Mouse (Mus musculus) MEL (cell line): ENCODE results near the gene Prox2. TPM values are rescaled to one million over a fixed set of nuclear protein-coding genes. Genes with fewer than 3 reads are reported as not detected.
A peak's percentile ranks its signal among the peaks of the same experiment; 100 is the strongest.

Experiments used
- DNase-seq: peaks from one replicate; pipeline ENCODE4 v3.0.0; 2011; ENCODE audit warnings: low read depth, low spot score
- H3K27ac ChIP-seq: 2 replicates; pipeline ENCODE4 v1.5.1; 2012; ENCODE audit warnings: low read depth, mild to moderate bottlenecking, control low read depth, low read length, moderate library complexity; ENCODE audit not compliant: control insufficient read depth
- H3K27me3 ChIP-seq, 2 experiments: fragments of 150-350 bp in 1 of 2; sonication (generic) in 1 of 2; 2 replicates each; pipeline ENCODE4 v1.6.1; 2012; ENCODE audit warnings: low read length in 2 of 2, mild to moderate bottlenecking in 2 of 2, improper control_type of control experiment in 1 of 2, moderate library complexity in 1 of 2; ENCODE audit not compliant: insufficient read depth in 2 of 2, control insufficient read depth in 1 of 2
- H3K36me3 ChIP-seq, 2 experiments: 2 replicates each; pipeline ENCODE4 v1.6.1; 2012 to 2014; ENCODE audit warnings: low read length in 2 of 2, improper control_type of control experiment in 1 of 2, inconsistent platforms in 1 of 2, mild to moderate bottlenecking in 1 of 2; ENCODE audit not compliant: insufficient read depth in 2 of 2, control insufficient read depth in 1 of 2
- H3K4me1 ChIP-seq, 2 experiments: fragments of 150-350 bp in 1 of 2; sonication (generic) in 1 of 2; 2 replicates each; pipeline ENCODE4 v1.6.1; 2012; ENCODE audit warnings: low read length in 2 of 2, improper control_type of control experiment in 1 of 2, mild to moderate bottlenecking in 1 of 2; ENCODE audit not compliant: insufficient read depth in 2 of 2, control insufficient read depth in 1 of 2
- H3K4me3 ChIP-seq, 2 experiments: fragments of 150-350 bp in 1 of 2; sonication (generic) in 1 of 2; 2 replicates each; pipeline ENCODE4 v1.5.1; 2012; ENCODE audit warnings: low read depth in 2 of 2, low read length in 2 of 2, mild to moderate bottlenecking in 2 of 2, moderate library complexity in 2 of 2, control low read depth in 1 of 2, improper control_type of control experiment in 1 of 2; ENCODE audit not compliant: control insufficient read depth in 1 of 2, insufficient read depth in 1 of 2
- H3K79me2 ChIP-seq: 2 replicates; pipeline ENCODE4 v1.6.1; 2012; ENCODE audit warnings: mild to moderate bottlenecking, low read length, moderate library complexity; ENCODE audit not compliant: control insufficient read depth, poor library complexity, insufficient read depth
- H3K9ac ChIP-seq: 2 replicates; pipeline ENCODE4 v1.6.1; 2012; ENCODE audit warnings: low read depth, mild to moderate bottlenecking, control low read depth, low read length, moderate library complexity; ENCODE audit not compliant: control insufficient read depth, poor library complexity, severe bottlenecking
- H3K9me3 ChIP-seq: fragments of 150-350 bp; sonication (generic); replicated peaks from 2 replicates; pipeline ENCODE4 v1.6.1; 2012; ENCODE audit warnings: mild to moderate bottlenecking, low read length, improper control_type of control experiment, moderate library complexity; ENCODE audit not compliant: insufficient read depth
- CHD1 ChIP-seq: IDR thresholded peaks from 2 replicates; pipeline ENCODE4 v1.6.1; 2012; ENCODE audit warnings: low read depth, mild to moderate bottlenecking, inconsistent platforms, low read length, improper control_type of control experiment
- CHD2 ChIP-seq: IDR thresholded peaks from 2 replicates; pipeline ENCODE4 v1.6.1; 2011; ENCODE audit warnings: low read length, improper control_type of control experiment
- CTCF ChIP-seq, 3 experiments: IDR thresholded peaks in 2 of 3; conservative IDR thresholded peaks in 1 of 3; 2 replicates each; pipeline ENCODE4 v1.5.1; 2011 to 2012; ENCODE audit warnings: low read length in 3 of 3, low read depth in 2 of 3, mild to moderate bottlenecking in 2 of 3, improper control_type of control experiment in 1 of 3, inconsistent platforms in 1 of 3, mixed read lengths in 1 of 3, moderate library complexity in 1 of 3; ENCODE audit not compliant: control insufficient read depth in 1 of 3, insufficient read depth in 1 of 3, poor library complexity in 1 of 3, severe bottlenecking in 1 of 3
- ELF1 ChIP-seq: IDR thresholded peaks from 2 replicates; pipeline ENCODE4 v1.6.1; 2014; ENCODE audit warnings: low read depth, mild to moderate bottlenecking, inconsistent platforms, low read length, improper control_type of control experiment, moderate library complexity
- EP300 ChIP-seq, 2 experiments: IDR thresholded peaks; 2 replicates each; pipeline ENCODE4 v1.6.1; 2011; ENCODE audit warnings: improper control_type of control experiment in 2 of 2, low read length in 2 of 2, low read depth in 1 of 2, mild to moderate bottlenecking in 1 of 2
- GABPA ChIP-seq: IDR thresholded peaks from 2 replicates; pipeline ENCODE4 v1.6.1; 2012; ENCODE audit warnings: low read depth, mild to moderate bottlenecking, inconsistent platforms, low read length, improper control_type of control experiment, moderate library complexity
- GATA1 ChIP-seq: IDR thresholded peaks from 2 replicates; pipeline ENCODE4 v1.6.1; 2011; ENCODE audit warnings: low read depth, low read length, improper control_type of control experiment
- MEF2A ChIP-seq: IDR thresholded peaks from 2 replicates; pipeline ENCODE4 v1.6.1; 2014; ENCODE audit warnings: low read depth, mild to moderate bottlenecking, inconsistent platforms, low read length, improper control_type of control experiment; ENCODE audit not compliant: poor library complexity, insufficient replicate concordance, severe bottlenecking; ENCODE audit errors: extremely low read depth
- MXI1 ChIP-seq: IDR thresholded peaks from 2 replicates; pipeline ENCODE4 v1.6.1; 2011; ENCODE audit warnings: mild to moderate bottlenecking, low read depth, low read length, improper control_type of control experiment
- POLR2A ChIP-seq, 2 experiments: IDR thresholded peaks; 2 replicates each; pipeline ENCODE4 v1.6.1; 2011 to 2012; ENCODE audit warnings: low read length in 2 of 2, mild to moderate bottlenecking in 2 of 2, control low read depth in 1 of 2, improper control_type of control experiment in 1 of 2, low read depth in 1 of 2, moderate library complexity in 1 of 2; ENCODE audit not compliant: control insufficient read depth in 1 of 2, insufficient read depth in 1 of 2, poor library complexity in 1 of 2
- POLR2AphosphoS2 ChIP-seq: IDR thresholded peaks from 2 replicates; pipeline ENCODE4 v1.6.1; 2011; ENCODE audit warnings: low read length, improper control_type of control experiment
- SIN3A ChIP-seq: IDR thresholded peaks from 2 replicates; pipeline ENCODE4 v1.6.1; 2012; ENCODE audit warnings: low read length, improper control_type of control experiment, inconsistent platforms
- SMC3 ChIP-seq: IDR thresholded peaks from 2 replicates; pipeline ENCODE4 v1.6.1; 2011; ENCODE audit warnings: low read depth, low read length, improper control_type of control experiment
- TAL1 ChIP-seq: IDR thresholded peaks from 2 replicates; pipeline ENCODE4 v1.6.1; 2012; ENCODE audit warnings: mild to moderate bottlenecking, inconsistent platforms, low read length, moderate library complexity, mixed read lengths
- TBP ChIP-seq: IDR thresholded peaks from 2 replicates; pipeline ENCODE4 v1.8.0; 2011; ENCODE audit warnings: low read depth, low read length, improper control_type of control experiment
- TCF12 ChIP-seq: IDR thresholded peaks from 2 replicates; pipeline ENCODE4 v1.6.1; 2014; ENCODE audit warnings: low read depth, mild to moderate bottlenecking, inconsistent platforms, low read length, improper control_type of control experiment, moderate library complexity
- ZNF384 ChIP-seq: IDR thresholded peaks from 2 replicates; pipeline ENCODE4 v1.6.1; 2012; ENCODE audit warnings: low read depth, mild to moderate bottlenecking, inconsistent platforms, low read length, improper control_type of control experiment
- polyA plus RNA-seq, 2 experiments: library from polyadenylated mRNA; stranded (reverse) in 1 of 2; unstranded in 1 of 2; fragments of >175 nt in 1 of 2; fragments of >200 nt in 1 of 2; gene quantifications; 2 replicates each; pipeline versions ENCODE4 v1.2.1 to v1.2.4; 2012; ENCODE audit warnings: low replicate concordance in 2 of 2, low read depth in 1 of 2; ENCODE audit not compliant: insufficient read length in 2 of 2, insufficient read depth in 1 of 2, missing spikeins in 1 of 2
- total RNA-seq: library from RNA; depleted of rRNA; stranded (reverse); fragments of 300-350 nt; gene quantifications from 2 replicates; pipeline ENCODE4 v1.2.3, GENCODE M21; 2012

Prox2 gene
- total and polyA plus RNA-seq, 3 experiments = 3.1 to 3.6 TPM; not detected in 1

- peaks cover 17 to 29% of the 10 kb centered on the region in 2 experiments for H3K36me3 ChIP-seq
- TF ChIP-seq EP300 (IDR thresholded peaks at IDR 0.05; ENCODE audit: low read depth in 1 of 2, low read length in 2 of 2) = no peak
- TF ChIP-seq POLR2AphosphoS2 = peak; percentile 26; the same call in 1 of the 2 replicates
- DNase-seq = no peak
- H3K27ac ChIP-seq = no peak overlapping the region
- peaks cover 11 to 29% of the 10 kb centered on the region in 2 experiments for H3K4me1 ChIP-seq
- peaks cover 58% of the 10 kb centered on the region for H3K79me2 ChIP-seq
- H3K4me3 ChIP-seq = no peak overlapping the region
- no peak overlapping the region; the same call in 1 of the 2 replicates for H3K9ac ChIP-seq
- H3K27me3 ChIP-seq = no peaks in the 10 kb centered on the region
- H3K9me3 ChIP-seq = no peaks in the 10 kb centered on the region
Observed at GRCm38 (mm10) chr12:85113337-85113736, 2.8 kb upstream of the Prox2 start.

GRCm38 (mm10) chr12:85112550-85113251 lies 2.1 kb upstream of the Prox2 start:
- Histone ChIP-seq H3K9me3 (no peaks in the 10 kb centered on the region), H3K9ac (peak overlapping the region; percentile 93), H3K79me2 (peaks cover 58% of the 10 kb centered on the region), H3K27ac (peak overlapping the region; percentile 35), H3K27me3 (no peaks in the 10 kb centered on the region), H3K4me1 (peaks cover 11 to 29% of the 10 kb centered on the region in 2 experiments), H3K36me3 (peaks cover 13 to 29% of the 10 kb centered on the region in 2 experiments), H3K4me3 (peak overlapping the region in 1 of 2 experiments; percentile 83; a peak in 3 of 4 replicates)
- peak; percentile 48 for DNase-seq
- TF ChIP-seq EP300 (IDR thresholded peaks at IDR 0.05; ENCODE audit: low read depth in 1 of 2, low read length in 2 of 2) = peak; percentile 9 to 48; a peak in 1 of 4 replicates
- TF ChIP-seq GATA1 = 0 out of 2 replicates have a peak, but pooled peaks have one; percentile 28
- peak; percentile 31; the same call in 1 of the 2 replicates for TF ChIP-seq MXI1
- peak; percentile 45; the same call in 1 of the 2 replicates for TF ChIP-seq TCF12
- no peak for TF ChIP-seq POLR2A (IDR thresholded peaks at IDR 0.05; ENCODE audit: control insufficient read depth in 1 of 2, insufficient read depth in 1 of 2, low read depth in 1 of 2, low read length in 2 of 2, poor library complexity in 1 of 2)
- TF ChIP-seq TAL1 = peak; percentile 33
- TF ChIP-seq MEF2A = no peak

- Histone ChIP-seq H3K36me3 (peaks cover 0 to 29% of the 10 kb centered on the region in 2 experiments), H3K4me3 (peak overlapping the region; percentile 83 to 94), H3K79me2 (peaks cover 48% of the 10 kb centered on the region), H3K9me3 (no peaks in the 10 kb centered on the region), H3K27me3 (no peaks in the 10 kb centered on the region), H3K4me1 (peaks cover 11 to 29% of the 10 kb centered on the region in 2 experiments), H3K9ac (peak overlapping the region; percentile 93), H3K27ac (peak overlapping the region; percentile 95)
- TF ChIP-seq ELF1 = no peak
- TF ChIP-seq CTCF (IDR thresholded peaks at IDR 0.05 in 2 of 3, conservative IDR thresholded peaks at IDR 0.05 in 1 of 3; ENCODE audit: control insufficient read depth in 1 of 3, insufficient read depth in 1 of 3, low read depth in 2 of 3, low read length in 3 of 3, poor library complexity in 1 of 3, severe bottlenecking in 1 of 3) = no peak
- TF ChIP-seq SIN3A = no peak; the same call in 1 of the 2 replicates
- TF ChIP-seq ZNF384 = no peak
- TF ChIP-seq GABPA = no peak
- no peak for TF ChIP-seq CHD1
- TF ChIP-seq EP300 (IDR thresholded peaks at IDR 0.05; ENCODE audit: low read depth in 1 of 2, low read length in 2 of 2) = peak in 1 of 2 experiments; percentile 23; a peak in 1 of 4 replicates
- peak; percentile 18; the same call in 1 of the 2 replicates for TF ChIP-seq GATA1
- TF ChIP-seq SMC3 = no peak
- TF ChIP-seq CHD2 = no peak
- peak; percentile 8 for TF ChIP-seq TBP
- no peak; the same call in 1 of the 2 replicates for TF ChIP-seq MXI1
- DNase-seq = peak; percentile 78
Observed at GRCm38 (mm10) chr12:85110011-85110697, 405 bp downstream of the Prox2 start.
